Mouse (Mus musculus) colon, adult 2 months (tissue): ENCODE measurements around the gene H2-M10.4. TPM values are rescaled to one million over a fixed set of nuclear protein-coding genes. Genes with fewer than 3 reads are reported as not detected.

Experiments
- polyA plus RNA-seq: library from polyadenylated mRNA; depleted of rRNA; stranded (reverse); fragments of >200 nt; gene quantifications from 2 replicates; pipeline ENCODE4 v1.2.3, GENCODE M21; 2012; rRNA removed

H2-M10.4 gene
- polyA plus RNA-seq, result not detected in 2 replicates

GRCm38 (mm10) chr17:36462234-36462633 is at the start of gene H2-M10.4:
Gene H2-M10.4 (minus strand): TSS chr17:36462334.

Other genes starting within 250 kb of the H2-M10.4 start
- 114 and 130 TPM in 2 replicates for gene Rpp21, start 204.3 kb downstream of the H2-M10.4 start, polyA plus RNA-seq
- gene Trim39, start 190.1 kb downstream of the H2-M10.4 start, polyA plus RNA-seq, result 11.1 and 13.4 TPM in 2 replicates
- gene H2-M10.2, start 175.8 kb downstream of the H2-M10.4 start, polyA plus RNA-seq, result not detected in 2 replicates
- gene H2-M10.1, start 136.2 kb downstream of the H2-M10.4 start, polyA plus RNA-seq, result not detected in 2 replicates
- not detected in 2 replicates for gene H2-M10.3, start 93.9 kb downstream of the H2-M10.4 start, polyA plus RNA-seq
- not detected in 2 replicates for gene H2-M11, start 84.7 kb upstream of the H2-M10.4 start, polyA plus RNA-seq
- not detected in 2 replicates for gene H2-M9, start 180.3 kb upstream of the H2-M10.4 start, polyA plus RNA-seq
- gene H2-M1, start 209.9 kb upstream of the H2-M10.4 start, polyA plus RNA-seq, result not detected in 2 replicates